8 mouse cellular contexts compared by ENCODE assay signal in genomic region chr8:122259351-122259750, GRCm38 (mm10). TPM values are rescaled to one million over a fixed set of nuclear protein-coding genes. Genes with fewer than 3 reads are reported as not detected.
DNase-seq lines count a peak whose midpoint lies in the region; ATAC-seq and TF ChIP-seq lines count a peak whose summit lies in the region.

No protein-coding gene starts in this region.

- WGBS in kidney, adult 2 months = 80% methylated on average over 2 of the region's 2 CpGs
- WGBS in embryonic facial prominence, embryonic 10.5 days = 43% methylated on average over 2 of the region's 2 CpGs
- 56% methylated on average over 2 of the region's 2 CpGs for WGBS in limb, embryonic 11.5 days
- 51% methylated on average over 2 of the region's 2 CpGs for WGBS in neural tube, embryonic 13.5 days

- no peak overlapping the region for H3K27ac ChIP-seq in kidney, adult 2 months (ENCODE audit: insufficient read depth, low read depth, low read length)
- H3K27ac ChIP-seq in embryonic facial prominence, embryonic 10.5 days (replicated peaks) = no peak overlapping the region
- H3K27ac ChIP-seq in limb, embryonic 11.5 days (replicated peaks; ENCODE audit: low read depth, low read length) = no peak overlapping the region
- H3K27ac ChIP-seq in neural tube, embryonic 13.5 days (replicated peaks) = no peak overlapping the region

- no peaks in the 10 kb centered on the region for H3K36me3 ChIP-seq in kidney, adult 2 months (ENCODE audit: control insufficient read depth, insufficient read depth, low read length)
- H3K36me3 ChIP-seq in embryonic facial prominence, embryonic 10.5 days (replicated peaks) = no peaks in the 10 kb centered on the region
- H3K36me3 ChIP-seq in limb, embryonic 11.5 days (ENCODE audit: control insufficient read depth, insufficient read depth, low read length) = no peaks in the 10 kb centered on the region
- no peaks in the 10 kb centered on the region for H3K36me3 ChIP-seq in neural tube, embryonic 13.5 days

- no peak overlapping the region for H3K4me3 ChIP-seq in kidney, adult 2 months (ENCODE audit: insufficient read depth, low read depth, low read length)
- H3K4me3 ChIP-seq in embryonic facial prominence, embryonic 10.5 days = no peak overlapping the region
- H3K4me3 ChIP-seq in limb, embryonic 11.5 days (ENCODE audit: low read depth, low read length) = no peak overlapping the region
- no peak overlapping the region for H3K4me3 ChIP-seq in neural tube, embryonic 13.5 days

- no peaks in the 10 kb centered on the region for H3K9me3 ChIP-seq in embryonic facial prominence, embryonic 10.5 days
- H3K9me3 ChIP-seq in limb, embryonic 11.5 days (ENCODE audit: control insufficient read depth, low read length) = no peaks in the 10 kb centered on the region
- no peaks in the 10 kb centered on the region for H3K9me3 ChIP-seq in neural tube, embryonic 13.5 days

- H3K27me3 ChIP-seq in kidney, adult 2 months (replicated peaks; ENCODE audit: control insufficient read depth, insufficient read depth, low read length) = no peaks in the 10 kb centered on the region
- H3K27me3 ChIP-seq in embryonic facial prominence, embryonic 10.5 days (replicated peaks; ENCODE audit: low read depth, poor library complexity, severe bottlenecking) = peaks cover 50% of the 10 kb centered on the region
- no peaks in the 10 kb centered on the region for H3K27me3 ChIP-seq in limb, embryonic 11.5 days (ENCODE audit: control insufficient read depth, insufficient read depth, low read length)
- H3K27me3 ChIP-seq in neural tube, embryonic 13.5 days = no peaks in the 10 kb centered on the region

- TF ChIP-seq POLR2A in kidney, adult 2 months (IDR thresholded peaks at IDR 0.05; ENCODE audit: low read depth, low read length) = no peak

- no peak overlapping the region for H3K4me2 ChIP-seq in limb, embryonic 11.5 days (ENCODE audit: low read depth, severe bottlenecking)
- H3K4me2 ChIP-seq in neural tube, embryonic 13.5 days = no peak overlapping the region

- peak; percentile 98 for TF ChIP-seq CTCF in kidney, adult 2 months (conservative IDR thresholded peaks at IDR 0.05; ENCODE audit: insufficient read depth, insufficient read length, low read depth, low read length)

- DNase-seq in kidney, adult 2 months = peak; percentile 68
- no peak for DNase-seq in kidney, adult 11 months
- DNase-seq in adrenal gland, adult 2 months = peak; percentile 71
- peak; percentile 84 for DNase-seq in embryonic facial prominence, embryonic 10.5 days (ENCODE audit: low spot score)
- DNase-seq in heart, postnatal 4 days = peak; percentile 89
- peak; percentile 91 for DNase-seq in limb, embryonic 11.5 days (ENCODE audit: low spot score)
- DNase-seq in thymus, postnatal 4 days = peak; percentile 85

- H3K9ac ChIP-seq in limb, embryonic 11.5 days (ENCODE audit: low read length) = no peak overlapping the region
- H3K9ac ChIP-seq in neural tube, embryonic 13.5 days = no peak overlapping the region

- no peaks in the 10 kb centered on the region for H3K4me1 ChIP-seq in kidney, adult 2 months (ENCODE audit: control insufficient read depth, insufficient read depth, low read length)
- peaks cover 17% of the 10 kb centered on the region for H3K4me1 ChIP-seq in embryonic facial prominence, embryonic 10.5 days
- H3K4me1 ChIP-seq in limb, embryonic 11.5 days (ENCODE audit: control insufficient read depth, insufficient read depth, low read length) = 0 out of 2 replicates have a peak, but pooled peaks cover 4% of the 10 kb centered on the region
- H3K4me1 ChIP-seq in neural tube, embryonic 13.5 days (replicated peaks) = peaks cover 4% of the 10 kb centered on the region; the same call in 1 of the 2 replicates

- ATAC-seq in limb, embryonic 11.5 days (ENCODE audit: insufficient number of reproducible peaks, low FRiP score, low TSS enrichment, low read depth) = no peak
- ATAC-seq in neural tube, embryonic 13.5 days (ENCODE audit: low read depth) = 0 out of 2 replicates have a peak, but pooled peaks have one; percentile 38

RNA-seq across cellular contexts. Expression of gene Zfpm1, which starts 22.6 kb away (rescaled TPM):
- polyA plus RNA-seq in kidney, adult 2 months (2012; rRNA removed) = 9.7 and 11.8 TPM in 2 replicates
- total RNA-seq in adrenal gland, adult 2 months (2021) = 10 to 100 TPM; 16.0 to 24.2 TPM
- 37.4 and 60.4 TPM in 2 replicates for polyA plus RNA-seq in adrenal gland, adult 2 months (2012; rRNA removed)
- 1.5 and 2.0 TPM in 2 replicates for polyA plus RNA-seq in embryonic facial prominence, embryonic 10.5 days (2016; fragmentation: Nextera tagmentation; extraction: Ambion mirVana)
- 10 to 100 TPM; 45.7 to 47.0 TPM for total RNA-seq in heart, postnatal 4 days (2021)
- polyA plus RNA-seq in limb, embryonic 11.5 days (2014; fragmentation: Nextera tagmentation; extraction: Ambion mirVana) = 1.3 and 1.4 TPM in 2 replicates
- polyA plus RNA-seq in neural tube, embryonic 13.5 days (2015; fragmentation: Nextera tagmentation; extraction: Ambion mirVana) = 0.83 and 0.89 TPM in 2 replicates
